Mouse (Mus musculus) layer of hippocampus, postnatal 25 days (tissue): ENCODE measurements around the gene Aars2. TPM values are rescaled to one million over a fixed set of nuclear protein-coding genes. Genes with fewer than 3 reads are reported as not detected.

ENCODE experiments used
- DNase-seq, 2 experiments: peaks; one replicate each; pipeline ENCODE4 v3.0.0; 2022; ENCODE audit warnings: mixed read lengths in 2 of 2, low spot score in 1 of 2; ENCODE audit errors: extremely low spot score in 1 of 2
- total RNA-seq, 2 experiments: library from RNA; stranded (reverse); gene quantifications; 2 replicates each; pipeline ENCODE4 v1.2.3; 2021

Aars2 gene
- total RNA-seq, 2 experiments from 2014 or later: 21.6 to 22.7 TPM

DNA sequence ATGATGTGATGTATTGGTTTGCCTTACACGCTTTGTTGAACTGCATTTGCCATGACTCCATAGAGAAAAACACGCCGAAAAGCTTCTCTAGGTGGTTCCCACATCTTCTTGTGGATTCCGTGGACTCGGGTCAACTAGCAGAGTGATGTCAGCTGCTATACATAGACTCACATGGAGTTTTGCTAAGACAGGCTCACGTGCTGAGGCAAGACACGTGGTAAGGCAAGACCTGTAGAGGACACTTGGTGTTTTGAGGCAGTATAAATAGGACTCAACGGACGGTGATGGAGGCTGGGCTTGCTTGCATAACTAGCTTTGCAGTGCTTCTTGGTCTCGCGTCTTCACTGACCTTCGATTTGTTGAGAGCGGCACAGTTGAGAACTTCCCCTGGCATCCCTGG lies 8.2 kb upstream of the Aars2 start:
- DNase-seq: no peak

DNA sequence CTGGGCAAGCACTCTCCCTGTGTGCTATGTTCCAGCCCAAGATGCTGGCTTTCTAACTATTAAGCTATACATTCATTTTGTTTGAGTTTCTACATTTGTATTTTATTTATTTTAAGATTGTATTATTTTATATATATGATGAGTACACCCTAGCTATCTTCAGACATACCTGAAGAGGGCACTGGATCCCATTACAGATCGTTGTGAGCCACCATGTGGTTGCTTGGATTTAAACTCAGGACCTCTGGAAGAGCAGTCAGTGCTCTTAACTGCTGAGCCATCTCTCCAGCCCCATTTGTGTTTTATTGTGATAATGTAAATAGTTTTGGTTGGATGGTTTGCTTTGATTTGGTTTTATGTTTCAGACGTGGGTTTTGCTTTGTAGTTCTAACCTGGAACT lies 7.1 kb upstream of the Aars2 start:
- no peak for DNase-seq

DNA sequence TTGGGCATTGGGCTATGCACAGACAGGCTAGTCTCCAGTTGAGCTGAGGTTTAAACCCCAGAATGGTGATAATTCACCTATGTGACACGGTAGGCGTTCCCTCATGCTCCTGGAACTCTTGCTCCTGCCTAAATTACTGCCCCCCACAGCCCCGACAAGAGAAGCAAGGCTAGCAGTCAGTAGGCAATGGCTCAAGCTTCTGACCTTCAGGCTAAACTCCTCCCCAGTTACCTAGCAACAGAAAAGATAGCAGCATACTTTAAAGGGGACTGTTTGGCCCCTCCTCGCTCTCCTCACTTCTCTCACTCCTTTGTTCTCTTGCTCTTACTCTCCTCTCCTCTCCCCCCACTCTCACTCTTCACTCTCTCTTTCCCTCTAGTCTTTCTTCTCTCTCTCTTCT lies 5.7 kb upstream of the Aars2 start:
- DNase-seq: no peak

DNA sequence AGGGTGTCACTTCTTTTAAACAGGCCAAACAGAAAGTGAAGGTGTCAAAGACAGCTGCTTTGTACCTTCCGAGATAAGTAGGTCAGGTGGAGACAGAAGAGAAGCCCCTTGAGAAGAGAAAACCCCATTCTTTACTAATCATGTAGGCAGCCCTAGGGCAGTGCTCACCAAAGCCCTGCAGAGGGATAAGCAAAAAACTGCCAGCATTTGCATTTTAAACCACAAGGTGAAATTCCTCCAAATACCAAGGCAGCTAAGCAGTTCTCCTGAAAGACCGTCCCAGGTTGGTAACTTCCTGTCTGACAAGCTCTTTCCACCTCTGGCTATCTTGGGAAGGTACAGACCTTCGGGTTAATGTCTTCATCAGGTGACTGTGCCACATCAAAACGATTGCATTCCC lies 4.3 kb upstream of the Aars2 start:
- DNase-seq: no peak

DNA sequence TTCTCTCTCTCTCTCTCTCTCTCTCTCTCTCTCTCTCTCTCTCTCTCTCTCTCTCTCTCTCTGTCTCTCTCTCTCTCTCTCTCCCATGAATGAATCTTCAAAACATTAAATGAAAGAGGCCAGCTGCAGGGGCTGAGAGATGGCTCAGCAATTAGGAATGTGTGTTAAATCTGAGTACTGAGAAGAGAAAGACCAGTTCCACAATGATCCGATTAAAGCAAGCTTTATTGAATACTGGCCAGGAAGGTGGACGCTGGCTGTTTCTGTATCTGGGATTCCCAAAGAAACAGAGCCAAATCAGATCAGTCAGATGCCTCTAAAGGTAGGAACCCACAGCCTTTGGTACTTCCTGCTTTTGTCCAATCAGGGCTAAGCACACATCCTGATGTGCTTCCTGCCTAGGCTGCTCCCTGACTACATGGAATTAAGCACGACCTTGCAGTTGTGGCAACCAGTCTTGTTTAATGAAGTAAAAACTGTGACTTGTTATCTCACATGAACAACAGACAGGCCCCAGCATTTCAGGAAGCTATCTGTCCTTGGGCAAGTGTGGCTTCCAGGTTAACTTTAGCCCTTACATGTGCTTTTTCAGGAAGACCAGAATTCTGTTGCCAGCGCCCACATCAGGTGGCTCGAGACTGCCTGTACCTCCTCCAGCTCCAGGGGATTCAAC lies 3.2 kb upstream of the Aars2 start:
- DNase-seq: no peak

DNA sequence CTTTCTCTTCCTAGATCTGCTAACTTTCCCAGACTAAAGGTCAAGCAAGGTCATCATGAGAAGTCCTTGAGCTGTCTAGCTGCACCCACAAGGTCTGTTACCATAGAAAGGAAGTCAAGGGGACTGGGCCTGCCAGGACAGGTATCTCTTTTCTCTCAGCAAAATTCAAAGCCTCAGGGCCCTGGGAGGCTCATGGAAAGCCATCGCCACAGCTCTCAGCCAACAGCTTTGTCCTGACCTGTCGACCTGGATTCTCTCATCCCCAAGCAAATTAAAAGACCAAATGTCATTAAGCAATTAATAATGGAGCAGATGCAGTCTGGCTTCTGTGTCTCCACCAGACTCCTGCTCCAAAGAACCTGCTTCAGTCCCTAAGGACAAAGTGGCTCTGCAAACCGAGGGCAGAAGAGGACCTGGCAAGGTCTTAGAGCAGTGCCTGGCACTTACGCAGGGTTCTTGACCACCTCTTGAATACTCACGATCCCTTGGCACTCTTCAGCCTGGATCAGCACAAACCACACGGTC lies 638 bp upstream of the Aars2 start:
- DNase-seq: no peak

DNA sequence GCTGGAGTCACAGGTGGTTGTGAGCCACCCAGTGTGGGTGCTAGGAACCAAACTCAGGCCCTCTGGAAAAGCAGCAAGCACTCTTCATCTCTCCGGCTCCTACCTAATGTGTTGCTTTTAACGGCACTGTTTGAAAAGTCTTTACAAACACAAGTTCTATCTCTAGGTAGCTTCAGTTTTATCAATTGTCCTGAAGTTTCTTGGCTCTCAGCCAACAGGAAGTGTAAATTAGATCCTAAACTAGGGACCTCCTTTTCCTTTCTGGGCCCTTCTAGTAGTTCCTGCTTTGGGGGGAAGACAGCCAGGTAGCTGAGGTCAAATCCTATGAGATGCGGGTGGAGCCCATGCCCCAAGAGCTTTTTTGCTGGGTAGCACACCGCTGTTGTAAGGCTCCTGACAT lies 4.2 kb downstream of the Aars2 start:
- DNase-seq: no peak

DNA sequence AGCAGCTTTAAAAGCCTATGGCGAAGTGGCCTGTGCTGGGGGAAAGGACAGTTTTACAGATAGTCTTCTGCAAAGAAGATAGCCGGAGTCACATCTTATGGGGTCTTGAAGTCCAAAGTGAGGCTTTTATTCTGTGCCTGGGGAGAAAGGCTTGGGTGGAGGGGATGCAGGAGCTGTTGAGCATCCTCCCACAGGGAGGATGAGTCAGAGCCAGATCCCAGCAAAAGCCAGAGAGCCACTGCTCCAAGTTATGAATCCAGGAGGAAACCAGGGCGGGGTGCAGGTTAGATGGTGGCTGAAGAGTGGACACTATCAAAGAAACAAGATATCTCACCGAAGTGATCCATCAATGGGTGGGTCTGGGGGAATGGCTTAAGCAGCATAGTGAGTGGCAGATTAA lies 5.1 kb downstream of the Aars2 start:
- no peak for DNase-seq

DNA sequence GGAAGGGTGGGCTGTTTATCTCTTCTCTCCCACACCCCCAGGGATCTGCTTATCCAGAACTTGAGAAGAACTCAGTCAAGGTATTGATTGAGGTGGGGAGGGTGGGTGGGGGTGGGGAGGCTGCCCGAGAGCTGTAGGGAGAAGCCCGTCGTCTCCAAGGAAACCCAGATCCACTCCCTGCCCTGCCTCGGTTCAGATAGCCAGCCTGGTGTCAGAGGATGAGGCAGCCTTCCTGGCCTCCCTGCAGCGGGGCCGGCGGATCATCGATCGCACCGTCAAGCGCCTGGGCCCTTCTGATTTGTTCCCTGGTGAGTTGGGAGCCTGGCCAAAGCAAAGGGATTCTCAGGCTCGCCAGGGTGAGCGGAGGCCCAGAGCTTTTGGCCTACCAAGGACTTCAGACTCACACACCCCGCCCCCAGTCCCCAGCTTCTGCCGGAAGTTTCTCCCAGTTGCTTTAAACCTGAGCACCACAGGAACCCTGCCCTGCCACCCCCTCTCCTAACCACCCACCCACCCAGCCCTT lies 8.6 kb downstream of the Aars2 start:
- no peak for DNase-seq

DNA sequence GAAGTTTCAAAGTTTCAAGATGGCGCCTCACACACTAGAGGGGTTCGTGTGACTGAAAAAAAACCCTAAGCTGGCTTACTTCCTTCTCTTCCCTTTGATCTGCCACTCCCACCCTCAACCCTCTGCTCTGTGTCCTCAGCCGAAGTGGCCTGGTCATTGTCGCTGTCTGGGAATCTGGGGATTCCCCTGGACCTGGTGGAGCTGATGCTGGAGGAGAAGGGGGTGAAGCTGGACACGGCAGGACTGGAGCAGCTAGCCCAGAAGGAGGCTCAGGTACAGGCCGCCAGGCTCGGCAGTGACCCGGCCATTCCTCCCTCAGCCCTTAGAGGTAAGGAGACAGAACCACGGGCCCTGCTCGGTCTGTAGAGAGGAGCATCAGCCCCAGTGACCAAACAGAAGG lies 9.2 kb downstream of the Aars2 start:
- DNase-seq: no peak

DNA sequence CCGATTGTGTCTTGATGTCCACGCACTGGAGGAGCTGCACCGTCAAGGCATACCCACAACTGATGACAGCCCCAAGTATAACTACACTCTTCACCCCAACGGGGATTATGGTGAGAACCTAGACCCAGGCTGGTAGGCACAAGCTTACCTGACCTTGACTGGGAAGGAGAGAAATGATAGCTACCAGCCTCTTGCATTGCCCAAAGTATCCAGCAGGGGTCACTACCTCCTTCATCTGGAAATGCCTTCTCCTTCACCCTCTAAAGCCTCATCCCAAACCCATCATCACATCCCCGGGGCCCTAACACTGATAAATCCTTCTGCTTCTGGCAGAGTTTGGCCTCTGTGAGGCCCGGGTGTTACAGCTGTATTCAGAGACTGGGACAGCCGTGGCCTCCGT lies 9.8 kb downstream of the Aars2 start:
- DNase-seq: peak; percentile 83 to 97

DNA sequence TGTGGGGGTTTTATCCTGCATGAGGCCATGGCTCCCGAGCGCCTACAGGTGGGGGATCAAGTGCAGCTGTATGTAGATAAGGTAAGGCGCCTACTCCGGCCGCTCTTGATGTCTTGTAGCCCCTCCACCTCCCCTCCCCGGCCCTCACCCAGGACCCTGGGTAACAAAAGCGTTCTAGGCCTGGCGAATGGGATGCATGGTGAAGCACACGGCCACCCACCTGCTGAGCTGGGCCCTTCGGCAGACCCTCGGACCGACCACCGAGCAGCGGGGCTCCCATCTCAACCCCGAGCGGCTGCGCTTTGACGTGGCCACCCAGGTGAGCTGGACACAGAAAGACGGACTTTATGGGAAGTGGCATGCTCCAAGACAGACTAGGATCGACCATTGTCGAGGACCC lies 10.5 kb downstream of the Aars2 start:
- DNase-seq: no peak

DNA sequence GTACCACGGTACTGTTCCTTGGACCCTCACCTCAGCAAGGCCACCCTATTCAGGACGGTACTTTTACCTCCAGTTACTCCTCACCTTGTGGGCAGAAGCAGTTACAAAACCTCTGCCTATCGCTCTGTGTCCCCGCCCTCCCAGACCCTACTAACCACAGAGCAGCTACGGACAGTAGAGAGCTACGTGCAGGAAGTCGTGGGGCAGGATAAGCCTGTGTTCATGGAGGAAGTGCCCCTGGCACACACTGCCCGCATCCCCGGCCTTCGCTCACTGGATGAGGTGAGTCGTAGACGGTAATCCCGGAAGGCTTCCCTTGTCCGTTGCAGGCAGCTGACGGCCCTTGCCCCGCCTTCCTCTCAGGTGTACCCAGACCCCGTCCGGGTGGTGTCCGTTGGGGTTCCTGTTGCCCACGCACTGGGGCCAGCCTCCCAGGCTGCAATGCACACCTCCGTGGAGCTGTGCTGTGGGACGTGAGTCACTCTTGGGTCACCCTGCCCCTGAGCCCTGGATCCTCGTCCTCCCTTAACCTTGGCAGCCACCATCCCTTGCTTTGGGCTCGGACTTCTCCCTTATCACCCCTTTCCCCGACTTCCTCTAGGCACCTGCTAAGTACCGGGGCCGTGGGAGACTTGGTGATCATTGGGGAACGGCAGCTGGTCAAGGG lies 11.0 kb downstream of the Aars2 start:
- no peak for DNase-seq

DNA sequence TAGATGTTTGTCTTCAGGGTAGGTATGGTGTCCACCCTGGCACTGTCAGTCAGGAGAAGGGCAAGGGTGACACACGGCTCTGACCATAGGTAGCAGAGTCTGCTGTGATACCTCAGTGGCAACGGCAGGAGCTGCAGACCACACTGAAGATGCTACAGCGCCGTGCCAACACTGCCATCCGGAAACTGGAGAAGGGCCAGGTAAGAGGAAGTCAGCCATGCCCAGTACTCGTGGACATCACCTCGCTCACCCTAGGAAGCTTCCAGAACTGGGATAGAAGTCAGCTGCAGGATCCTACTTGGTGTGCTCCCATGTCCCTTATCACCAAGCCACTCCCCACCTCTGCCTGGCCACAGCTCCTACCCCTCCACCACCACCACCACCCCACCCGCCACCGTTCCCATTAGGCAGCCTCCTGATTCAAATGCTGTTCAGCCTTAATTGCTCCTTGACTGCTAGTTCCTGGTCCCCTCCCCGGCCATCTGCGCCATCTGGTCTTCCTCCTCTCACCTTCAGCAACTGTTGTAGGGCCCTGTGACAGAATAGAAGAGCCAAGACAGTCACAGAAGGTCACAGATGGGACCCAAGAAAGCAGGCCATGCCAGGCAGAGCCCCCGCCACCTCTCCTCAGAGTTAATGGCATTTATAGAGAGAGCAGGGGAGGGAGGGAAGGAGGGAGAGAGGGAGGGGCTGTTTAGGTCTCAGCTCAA lies 12.3 kb downstream of the Aars2 start:
- DNase-seq: no peak

DNA sequence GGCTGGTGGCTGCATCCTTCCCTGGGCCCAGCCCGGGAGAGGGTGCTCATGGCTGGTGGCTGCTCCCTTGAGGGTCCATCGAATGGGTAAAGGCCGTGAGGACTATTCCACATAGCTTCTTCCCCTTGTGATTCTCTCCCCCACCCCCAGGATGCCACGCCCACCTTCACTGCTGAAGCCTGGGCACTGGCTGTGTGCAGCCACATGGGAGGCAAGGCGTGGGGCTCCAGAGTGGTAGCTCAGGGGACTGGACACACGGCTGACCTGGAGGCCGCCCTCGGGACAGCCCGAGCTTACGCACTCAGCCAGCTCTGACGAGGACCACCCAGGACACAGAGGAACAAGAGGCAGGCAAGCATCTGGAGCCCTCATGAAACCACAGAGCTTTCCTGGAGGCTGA lies 13.5 kb downstream of the Aars2 start:
- no peak for DNase-seq

DNA sequence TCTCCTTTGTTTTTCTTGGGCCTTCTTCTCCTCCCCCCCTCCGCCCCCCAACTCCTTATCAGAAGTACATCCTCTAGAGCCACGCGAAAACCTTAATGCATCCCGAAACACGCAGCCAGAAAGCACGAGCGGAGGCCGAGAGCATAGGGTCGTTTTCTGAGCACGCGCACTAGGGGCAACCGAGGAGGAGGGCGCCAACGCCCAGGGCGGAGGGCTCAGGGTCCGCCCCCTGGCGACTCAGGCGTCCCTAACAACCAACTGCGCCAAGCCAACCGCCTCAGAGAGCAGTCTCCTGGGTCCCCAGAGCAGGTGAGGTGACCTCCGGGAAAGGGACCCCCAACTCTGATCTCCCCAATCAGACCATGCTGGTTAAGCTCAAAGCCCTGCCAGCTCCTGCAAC lies 16.6 kb downstream of the Aars2 start, which contains the start of gene Tcte1:
Gene Tcte1, plus strand, starts transcription at position 172 of the 400 bp plus-strand sequence.
- no peak for DNase-seq

DNA sequence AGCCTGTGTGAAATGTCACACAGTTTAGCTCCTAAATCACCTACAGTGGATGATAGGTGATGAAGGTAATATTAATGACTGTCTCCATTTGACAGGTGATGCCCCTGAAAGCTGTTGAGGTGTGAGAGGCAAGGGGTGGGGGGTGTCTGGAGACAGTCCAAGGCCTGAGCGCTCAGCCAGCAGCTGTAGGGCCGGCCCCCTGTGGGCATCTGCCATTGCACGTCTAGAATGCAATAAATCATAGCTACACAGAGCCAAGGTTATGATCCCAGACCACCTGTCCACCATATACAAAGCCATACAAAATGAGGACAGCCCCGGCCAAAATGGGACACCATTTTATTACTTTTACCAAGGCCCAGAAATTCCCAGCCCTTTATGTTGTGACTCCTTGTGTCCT lies 18.3 kb downstream of the Aars2 start:
- no peak for DNase-seq

DNA sequence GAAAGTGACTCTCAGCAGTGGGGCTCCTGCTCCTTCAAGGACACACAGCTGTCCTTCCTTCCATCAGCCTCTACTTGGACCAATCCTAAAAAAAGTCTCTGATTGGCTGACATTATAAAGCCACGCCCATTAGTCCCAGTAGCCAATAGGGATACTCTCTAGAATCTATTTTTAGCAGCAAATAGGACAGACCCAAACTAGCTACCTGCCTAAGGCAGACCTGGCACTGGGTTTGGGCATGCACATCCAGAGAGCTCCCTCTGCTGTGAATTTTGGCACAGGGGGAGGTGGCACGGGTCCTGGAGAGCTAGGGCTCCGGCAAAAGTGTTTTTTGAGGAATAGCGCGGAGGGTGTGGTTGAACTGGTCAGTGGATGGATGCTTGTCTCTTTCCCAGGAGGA lies 19.9 kb downstream of the Aars2 start:
- no peak for DNase-seq

DNA sequence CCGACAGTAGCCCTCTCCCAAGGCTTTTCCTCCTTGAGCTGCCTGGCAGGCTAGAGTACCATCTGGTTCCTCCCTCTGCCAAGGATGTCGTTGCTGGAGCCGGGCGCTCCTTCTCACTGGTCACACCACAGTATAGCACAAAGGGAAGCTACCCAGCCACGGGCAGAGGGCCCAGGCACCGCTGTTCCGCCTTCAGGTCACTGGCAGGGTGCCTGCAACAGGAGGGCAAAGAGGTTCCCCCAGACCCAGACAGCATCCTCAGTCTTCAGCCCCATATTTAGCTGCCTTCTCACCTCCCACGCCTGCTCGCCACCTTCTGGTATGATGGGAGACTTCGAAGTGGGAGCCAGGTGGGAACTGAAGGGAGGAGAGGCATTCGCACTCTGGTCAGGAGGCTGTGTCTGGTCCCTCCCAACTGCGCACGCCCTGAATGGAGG lies 23.7 kb downstream of the Aars2 start:
- peak in 1 of 2 experiments; percentile 53 for DNase-seq

DNA sequence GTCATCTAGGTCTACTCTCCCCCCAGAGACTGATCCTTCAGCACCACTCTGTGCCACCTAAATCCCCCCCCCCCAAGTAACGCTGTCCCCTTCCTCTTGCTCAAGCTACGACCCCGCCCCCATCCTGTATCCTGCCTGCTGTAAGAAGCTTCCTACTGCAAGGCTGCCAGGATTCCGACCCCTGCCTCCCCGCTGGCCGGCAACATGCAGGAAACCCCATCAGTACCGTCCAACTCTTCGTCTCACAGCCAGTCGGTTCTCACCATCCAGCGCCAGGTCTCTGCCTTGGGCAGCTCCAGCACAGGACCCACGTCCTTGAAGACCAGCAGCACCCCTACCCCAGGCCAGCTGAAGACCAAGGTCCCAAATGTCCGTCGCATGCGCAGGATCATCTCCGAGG lies 26.3 kb downstream of the Aars2 start:
- DNase-seq: no peak

DNA sequence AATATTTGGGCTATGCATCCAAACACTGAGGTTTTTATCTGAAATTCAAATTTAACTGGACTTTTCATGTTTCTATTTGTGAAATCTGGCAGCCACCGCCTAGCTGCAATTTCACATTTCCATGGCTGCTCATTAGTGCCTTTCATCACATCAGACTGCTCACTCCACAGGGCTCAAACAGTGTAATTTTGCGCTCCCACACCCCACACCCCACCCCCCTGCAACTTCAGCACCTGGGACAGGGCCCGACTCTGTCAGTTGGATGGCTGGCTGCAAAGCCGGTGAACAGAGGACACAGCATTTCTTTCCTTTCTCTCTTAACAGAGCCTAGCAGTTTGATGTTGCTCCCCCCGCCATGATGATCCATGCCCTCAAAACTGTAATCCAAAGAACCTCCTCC lies 29.6 kb downstream of the Aars2 start:
- no peak for DNase-seq
